Mouse (Mus musculus) lung, embryonic 14.5 days (tissue): Measurements from ENCODE around the gene Lime1. TPM values are rescaled to one million over a fixed set of nuclear protein-coding genes. Genes with fewer than 3 reads are reported as not detected.

Experiments
- ATAC-seq: fragments of 200-750 bp; cut with Nextera tagmentation; 2 replicates; pipeline ENCODE4 v1.8.0; 2017; ENCODE audit warnings: mild to moderate bottlenecking, moderate TSS enrichment, moderate library complexity; ENCODE audit not compliant: insufficient read depth
- DNase-seq: peaks from one replicate; pipeline ENCODE4 v3.0.0-alpha.2; 2015
- H3K27ac ChIP-seq: fragments of 300-500 bp; sonication (generic); 2 replicates; pipeline ENCODE4 v1.5.1; 2014; ENCODE audit warnings: low read depth, mild to moderate bottlenecking, moderate library complexity
- H3K27me3 ChIP-seq: fragments of 300-500 bp; sonication (generic); 2 replicates; pipeline ENCODE4 v1.6.1; 2014; ENCODE audit warnings: low read length, control low read depth; ENCODE audit not compliant: insufficient read depth
- H3K36me3 ChIP-seq: fragments of 300-500 bp; sonication (generic); 2 replicates; pipeline ENCODE4 v1.6.1; 2014; ENCODE audit warnings: control low read depth; ENCODE audit not compliant: insufficient read depth
- H3K4me1 ChIP-seq: fragments of 300-500 bp; sonication (generic); 2 replicates; pipeline ENCODE4 v1.6.1; 2014; ENCODE audit warnings: antibody characterized with exemption, control low read depth; ENCODE audit not compliant: insufficient read depth
- H3K4me2 ChIP-seq: fragments of 300-500 bp; sonication (generic); 2 replicates; pipeline ENCODE4 v1.6.1; 2014; ENCODE audit warnings: mild to moderate bottlenecking
- H3K4me3 ChIP-seq: fragments of 300-500 bp; sonication (generic); 2 replicates; pipeline ENCODE4 v1.5.1; 2014; ENCODE audit warnings: low read depth, low read length
- H3K9ac ChIP-seq: fragments of 300-500 bp; sonication (generic); 2 replicates; pipeline ENCODE4 v1.6.1; 2014
- H3K9me3 ChIP-seq: fragments of 300-500 bp; sonication (generic); 2 replicates; pipeline ENCODE4 v1.6.1; 2016; ENCODE audit warnings: low read depth, low read length, control low read depth
- CTCF ChIP-seq: IDR thresholded peaks from 2 replicates; pipeline ENCODE4 v1.5.1; 2016; ENCODE audit warnings: antibody characterized with exemption, low read depth
- WGBS: fragments of 180-500 bp; shearing (Covaris S2); extraction: QIAGEN DNeasy Blood & Tissue Kit; methylation state at CpG from one replicate; pipeline ENCODE4 v1.1.7; 2014; 5-methylcytosine and 5-hydroxymethylcytosine counted together
- polyA plus RNA-seq: library from polyadenylated mRNA; unstranded; fragments of >200 nt; fragmentation: Nextera tagmentation; extraction: Ambion mirVana; gene quantifications from 2 replicates; pipeline ENCODE4 v1.2.1, GENCODE M21; 2014

The Lime1 gene
- polyA plus RNA-seq, 1 experiment from 2014 or later: 26.6 TPM

- H3K4me2 ChIP-seq: peak within 1 kb of the TSS; percentile 96
- H3K27me3 ChIP-seq: no peaks in the 10 kb centered on the region
- H3K9ac ChIP-seq: peak within 1 kb of the TSS; percentile 91
- H3K27ac ChIP-seq: peak within 1 kb of the TSS; percentile 94
- H3K36me3 ChIP-seq: peaks cover 43% of the 10 kb centered on the region
- ATAC-seq (peak; percentile 93), DNase-seq (peak; percentile 94)
- H3K4me1 ChIP-seq: peaks cover 16% of the 10 kb centered on the region
- TF ChIP-seq CTCF: no peak
- no peaks in the 10 kb centered on the region for H3K9me3 ChIP-seq
- under 1% methylated on average over 71 of the region's 71 CpGs for WGBS
- peak within 1 kb of the TSS; percentile 91 for H3K4me3 ChIP-seq
These were observed 14.8 kb upstream of the Lime1 start, which contains the start of the genes Zgpat and Arfrp1 for GRCm38 (mm10) chr2:181364860-181365596. TSS of gene Zgpat (plus strand) at chr2:181364928. TSS of gene Arfrp1 (minus strand) at chr2:181365404.

- H3K4me2 ChIP-seq: peak overlapping the region; percentile 96
- DNase-seq: no peak
- peak overlapping the region; percentile 91 for H3K4me3 ChIP-seq
- peak overlapping the region; percentile 91 for H3K9ac ChIP-seq
- H3K9me3 ChIP-seq: no peaks in the 10 kb centered on the region
- H3K27me3 ChIP-seq: no peaks in the 10 kb centered on the region
- H3K4me1 ChIP-seq: peaks cover 16% of the 10 kb centered on the region
- H3K27ac ChIP-seq: peak overlapping the region; percentile 94
- ATAC-seq: peak; percentile 69
- H3K36me3 ChIP-seq: peaks cover 39% of the 10 kb centered on the region
- WGBS: 0% methylated on average over 20 of the region's 20 CpGs
- no peak for TF ChIP-seq CTCF
These were observed 14.2 kb upstream of the Lime1 start for GRCm38 (mm10) chr2:181365655-181366075.

GRCm38 (mm10) chr2:181370001-181370400 is 9.9 kb upstream of the Lime1 start:
- 94% methylated on average over 5 of the region's 5 CpGs for WGBS
- no peak for TF ChIP-seq CTCF
- no peak for DNase-seq
- H3K4me2 ChIP-seq: no peak overlapping the region
- no peak for ATAC-seq
- H3K27me3 ChIP-seq: no peaks in the 10 kb centered on the region
- no peak overlapping the region for H3K9ac ChIP-seq
- peaks cover 13% of the 10 kb centered on the region for H3K4me1 ChIP-seq
- H3K27ac ChIP-seq: no peak overlapping the region
- H3K36me3 ChIP-seq: peaks cover 13% of the 10 kb centered on the region
- H3K4me3 ChIP-seq: no peak overlapping the region
- no peaks in the 10 kb centered on the region for H3K9me3 ChIP-seq

GRCm38 (mm10) chr2:181375787-181376186 is 4.1 kb upstream of the Lime1 start:
- H3K27me3 ChIP-seq: no peaks in the 10 kb centered on the region
- 85% methylated on average over 2 of the region's 2 CpGs for WGBS
- no peak overlapping the region for H3K4me2 ChIP-seq
- H3K9me3 ChIP-seq: no peaks in the 10 kb centered on the region
- H3K4me3 ChIP-seq: no peak overlapping the region
- DNase-seq: peak; percentile 68
- no peak overlapping the region for H3K27ac ChIP-seq
- H3K9ac ChIP-seq: no peak overlapping the region
- TF ChIP-seq CTCF: peak; percentile 52
- no peaks in the 10 kb centered on the region for H3K4me1 ChIP-seq
- ATAC-seq: no peak
- H3K36me3 ChIP-seq: peaks cover 30% of the 10 kb centered on the region

DNA sequence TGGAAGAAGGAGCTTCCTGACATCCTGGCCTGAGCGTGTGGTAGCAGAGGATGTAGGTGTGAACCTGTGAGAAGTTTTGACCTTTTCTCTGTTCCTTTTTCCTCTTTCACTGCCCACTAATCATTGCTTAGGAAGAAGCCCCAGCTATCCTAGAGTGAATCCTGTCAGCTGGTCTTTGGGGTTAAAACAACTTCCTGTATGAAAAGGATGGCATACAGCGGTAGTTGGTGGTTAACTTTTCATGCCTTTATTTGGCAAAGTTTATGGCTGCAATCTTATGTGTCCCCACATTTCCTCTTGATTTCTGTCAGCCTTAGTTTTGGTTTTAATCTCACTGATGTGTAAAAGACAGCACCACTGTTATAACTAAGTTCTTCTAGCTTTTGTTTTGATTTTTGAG is 2.6 kb upstream of the Lime1 start:
- peaks cover 44% of the 10 kb centered on the region for H3K36me3 ChIP-seq
- no peak for DNase-seq
- no peak overlapping the region for H3K9ac ChIP-seq
- H3K4me1 ChIP-seq: no peaks in the 10 kb centered on the region
- H3K4me2 ChIP-seq: no peak overlapping the region
- H3K4me3 ChIP-seq: no peak overlapping the region
- TF ChIP-seq CTCF: no peak
- WGBS: 63% methylated on average over 2 of the region's 2 CpGs
- no peak for ATAC-seq
- no peak overlapping the region for H3K27ac ChIP-seq
- H3K27me3 ChIP-seq: no peaks in the 10 kb centered on the region
- no peaks in the 10 kb centered on the region for H3K9me3 ChIP-seq

- no peak for TF ChIP-seq CTCF
- H3K9me3 ChIP-seq: no peaks in the 10 kb centered on the region
- H3K4me1 ChIP-seq: 0 out of 2 replicates have a peak, but pooled peaks cover 1% of the 10 kb centered on the region
- no peaks in the 10 kb centered on the region for H3K27me3 ChIP-seq
- no peak overlapping the region for H3K27ac ChIP-seq
- ATAC-seq: no peak
- H3K9ac ChIP-seq: no peak overlapping the region
- H3K4me3 ChIP-seq: no peak overlapping the region
- H3K36me3 ChIP-seq: peaks cover 59% of the 10 kb centered on the region
- WGBS: 91% methylated on average over 5 of the region's 5 CpGs
- DNase-seq: no peak
- no peak overlapping the region for H3K4me2 ChIP-seq
These were observed 1.2 kb upstream of the Lime1 start for GRCm38 (mm10) chr2:181378701-181379100.

- Histone ChIP-seq H3K4me3 (no peak overlapping the region), H3K4me2 (no peak overlapping the region), H3K9me3 (no peaks in the 10 kb centered on the region), H3K36me3 (peaks cover 63% of the 10 kb centered on the region), H3K27me3 (no peaks in the 10 kb centered on the region), H3K4me1 (0 out of 2 replicates have a peak, but pooled peaks cover 5% of the 10 kb centered on the region), H3K9ac (no peak overlapping the region), H3K27ac (no peak overlapping the region)
- no peak for TF ChIP-seq CTCF
- ATAC-seq (no peak), DNase-seq (no peak)
- WGBS: 85% methylated on average over 5 of the region's 5 CpGs
These were observed 373 bp downstream of the Lime1 start for GRCm38 (mm10) chr2:181380251-181380650.
